Mouse (Mus musculus) ovary, adult 18-20 months (tissue): Measurements from ENCODE around the gene Rgs7.

Source experiments
- DNase-seq: peaks from one replicate; pipeline ENCODE4 v3.0.0; 2022; ENCODE audit warnings: low spot score, mixed read lengths

The Rgs7 gene

DNA sequence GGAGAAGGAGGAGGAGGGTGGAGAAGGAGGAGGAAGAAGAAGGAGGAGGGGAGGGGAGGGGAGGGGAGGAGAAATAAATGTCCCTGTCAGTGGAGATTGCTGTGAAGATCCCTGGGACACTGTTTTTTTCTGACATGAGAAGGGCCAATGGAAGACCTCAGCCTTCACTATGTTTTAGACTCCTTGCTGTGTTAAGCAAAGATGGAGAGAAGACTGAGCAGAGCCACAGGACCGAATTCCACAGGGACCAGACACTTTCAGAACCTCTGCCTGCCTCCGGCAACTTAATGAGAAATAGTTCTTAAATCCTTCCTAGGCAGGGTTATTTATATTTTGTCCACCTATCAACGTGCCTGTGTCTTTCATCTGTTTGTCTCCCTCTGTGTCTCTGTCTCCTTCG is 464.0 kb downstream of the Rgs7 start:
- no peak for DNase-seq

DNA sequence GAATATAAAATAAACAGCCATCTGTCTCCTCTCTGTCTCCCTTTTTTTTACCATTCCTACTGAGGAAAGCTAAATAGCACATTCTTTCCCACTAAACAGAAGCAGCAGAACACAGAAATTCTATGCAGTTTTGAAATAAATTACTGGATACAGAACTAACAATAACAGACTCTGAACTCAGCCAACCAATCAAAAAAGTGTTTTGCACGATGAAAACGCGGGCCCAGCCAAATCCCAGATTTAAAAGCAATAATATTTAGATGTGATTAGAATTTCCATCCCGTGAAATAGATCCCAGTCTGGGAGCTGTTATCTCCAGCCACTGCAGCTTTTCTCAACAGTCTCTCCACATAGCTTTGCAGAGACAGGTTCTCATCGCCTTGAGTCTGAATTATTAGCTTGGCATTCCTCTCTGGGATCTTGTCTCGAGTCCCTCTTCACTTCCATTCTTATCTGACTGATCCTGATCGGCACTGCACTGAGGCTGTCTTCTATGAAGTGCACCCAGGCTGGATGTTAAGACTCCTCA is 466.5 kb downstream of the Rgs7 start:
- DNase-seq: no peak

DNA sequence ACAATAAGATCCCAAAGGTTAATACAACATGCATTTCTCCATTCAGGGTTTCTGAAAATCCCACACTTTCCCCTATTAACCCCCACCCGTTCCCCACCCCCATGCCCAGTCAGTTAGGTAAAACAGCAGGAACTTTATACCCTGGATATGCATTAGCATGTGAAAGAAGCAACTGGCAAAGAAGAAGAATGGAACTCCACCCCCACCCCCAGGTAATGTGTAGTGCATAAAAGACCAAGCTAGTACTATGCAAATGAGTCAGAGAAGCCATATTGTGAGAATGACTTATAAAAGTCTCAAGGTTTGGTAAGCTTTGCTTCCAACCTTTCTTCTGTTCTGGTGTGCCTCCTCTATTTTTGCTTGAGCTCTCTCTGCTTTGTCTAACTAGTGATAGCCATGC is 468.2 kb downstream of the Rgs7 start:
- no peak for DNase-seq
